In the genomic region with DNA sequence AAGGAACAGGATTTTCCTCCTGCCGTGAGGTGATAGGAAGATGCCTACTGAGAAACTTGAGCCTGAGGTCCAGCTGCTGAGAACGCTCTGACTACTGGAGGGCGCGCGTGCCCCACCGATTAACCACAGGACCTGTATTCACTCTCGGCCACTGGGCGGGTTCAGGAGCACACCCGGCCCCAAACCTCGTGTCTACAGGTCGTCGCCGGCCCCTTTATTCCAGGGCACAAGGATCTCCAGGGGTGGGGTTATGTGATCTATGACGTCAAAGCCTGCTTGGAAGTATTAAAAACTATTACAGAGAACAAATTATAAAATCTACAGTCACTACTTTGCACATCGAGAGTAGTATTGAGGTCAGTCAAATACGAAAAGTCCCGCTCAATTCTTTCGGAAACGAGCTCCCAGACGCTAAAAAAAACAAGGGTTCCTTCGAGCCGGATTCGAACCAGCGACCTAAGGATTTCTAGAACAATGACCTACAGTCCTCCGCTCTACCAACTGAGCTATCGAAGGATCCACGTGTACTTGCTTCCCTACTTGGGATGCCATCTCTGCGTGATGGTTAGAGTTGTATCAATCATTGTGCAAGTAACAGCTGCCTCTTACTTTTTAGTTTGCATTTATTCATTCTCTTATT, we compare ENCODE assay signal across 8 mouse cellular contexts. TPM values are rescaled to one million over a fixed set of nuclear protein-coding genes. Genes with fewer than 3 reads are reported as not detected.
DNase-seq lines count a peak whose midpoint lies in the region; ATAC-seq lines count a peak whose summit lies in the region.

No protein-coding gene starts in this region.

- peak overlapping the region; percentile 55 for H3K4me3 ChIP-seq in hindbrain, embryonic 16.5 days (ENCODE audit: low read length)
- H3K4me3 ChIP-seq in macrophage (ENCODE audit: inconsistent target), result peak overlapping the region; percentile 61

- no peaks in the 10 kb centered on the region for H3K9me3 ChIP-seq in hindbrain, embryonic 16.5 days (ENCODE audit: control insufficient read depth, low read length)

- peak overlapping the region; percentile 48 for H3K9ac ChIP-seq in hindbrain, embryonic 16.5 days (ENCODE audit: low read depth, low read length)

- no peaks in the 10 kb centered on the region for H3K27me3 ChIP-seq in hindbrain, embryonic 16.5 days (replicated peaks; ENCODE audit: control insufficient read depth, insufficient read depth, low read length)

- no peaks in the 10 kb centered on the region for H3K79me2 ChIP-seq in macrophage (ENCODE audit: inconsistent target)

- under 1% methylated on average over 28 of the region's 28 CpGs for WGBS in hindbrain, embryonic 16.5 days
- 0% methylated on average over 28 of the region's 28 CpGs for WGBS in macrophage (ENCODE audit: missing documents)

- H3K27ac ChIP-seq in hindbrain, embryonic 16.5 days (ENCODE audit: low read depth, low read length), result 0 out of 2 replicates have a peak overlapping the region, but pooled peaks have one; percentile 9
- H3K27ac ChIP-seq in macrophage, result peak overlapping the region; percentile 55

- DNase-seq in ZHBTc4 (ENCODE audit: low read depth, low spot score), result peak; percentile 99
- peak; percentile 98 for DNase-seq in cerebellum, postnatal 4 days (ENCODE audit: low spot score in 2 of 2)
- peak; percentile 95 for DNase-seq in gastrocnemius, adult 18-20 months (ENCODE audit: low spot score)
- DNase-seq in left cerebral cortex, adult 18-20 months (ENCODE audit: low spot score in 2 of 2), result peak; percentile 91 to 94
- DNase-seq in retina, postnatal 7 days (ENCODE audit: low read depth, low spot score), result peak; percentile 98
- DNase-seq in urinary bladder, adult 18-20 months (ENCODE audit: low spot score in 2 of 2), result peak; percentile 90 to 95

- H3K36me3 ChIP-seq in hindbrain, embryonic 16.5 days (ENCODE audit: control insufficient read depth, insufficient read depth, low read length), result no peaks in the 10 kb centered on the region
- no peaks in the 10 kb centered on the region for H3K36me3 ChIP-seq in macrophage (ENCODE audit: inconsistent target)

- H3K4me2 ChIP-seq in hindbrain, embryonic 16.5 days (ENCODE audit: low read length), result peak overlapping the region; percentile 80

- peak; percentile 91 for ATAC-seq in hindbrain, embryonic 16.5 days

- peaks cover 17% of the 10 kb centered on the region for H3K4me1 ChIP-seq in hindbrain, embryonic 16.5 days (ENCODE audit: control insufficient read depth, insufficient read depth, low read depth, low read length)

RNA-seq across cellular contexts. Expression of a gene that starts 9.0 kb away (rescaled TPM):
- total RNA-seq in gastrocnemius, adult 18-20 months (2021), result 1 to 10 TPM; 3.8 to 4.2 TPM
- 9.8 and 10.1 TPM in 2 replicates for polyA plus RNA-seq in hindbrain, embryonic 16.5 days (2015; fragmentation: Nextera tagmentation; extraction: Ambion mirVana)
- 1 to 10 TPM; 9.0 to 9.5 TPM for total RNA-seq in left cerebral cortex, adult 18-20 months (2021)
- total RNA-seq in macrophage (2018; cell fraction: chromatin; rRNA removed), result 1 to 10 TPM in 20 of 26 experiments, under 1 TPM in 6; 0.46 to 3.6 (median 1.9) TPM
- total RNA-seq in macrophage (2018; cell fraction: cytosol; rRNA removed), result 1 to 10 TPM; 1.9 to 4.1 (median 3.4) TPM
- 1 to 10 TPM in 24 of 26 experiments, under 1 TPM in 2; 0.59 to 4.0 (median 2.2) TPM for total RNA-seq in macrophage (2018; cell fraction: nucleus; rRNA removed)
- polyA plus RNA-seq in macrophage (2018), result 3.5 to 4.4 TPM (median 3.7 TPM) in 3 replicates

RNA-seq across cellular contexts. Expression of a gene that starts 33.0 kb away (rescaled TPM):
- not detected for total RNA-seq in gastrocnemius, adult 18-20 months (2021)
- polyA plus RNA-seq in hindbrain, embryonic 16.5 days (2015; fragmentation: Nextera tagmentation; extraction: Ambion mirVana), result 0.09 and 0.20 TPM in 2 replicates
- not detected for total RNA-seq in left cerebral cortex, adult 18-20 months (2021)
- not detected for total RNA-seq in macrophage (2018; cell fraction: chromatin; rRNA removed)
- not detected for total RNA-seq in macrophage (2018; cell fraction: cytosol; rRNA removed)
- total RNA-seq in macrophage (2018; cell fraction: nucleus; rRNA removed), result not detected
- not detected in 3 replicates for polyA plus RNA-seq in macrophage (2018)

RNA-seq across cellular contexts. Expression of a gene that starts 56.0 kb away (rescaled TPM):
- total RNA-seq in gastrocnemius, adult 18-20 months (2021), result not detected
- 0.14 TPM in 1 of 2 replicates, not detected in the other for polyA plus RNA-seq in hindbrain, embryonic 16.5 days (2015; fragmentation: Nextera tagmentation; extraction: Ambion mirVana)
- 1 to 10 TPM; 1.3 to 1.9 TPM for total RNA-seq in left cerebral cortex, adult 18-20 months (2021)
- not detected for total RNA-seq in macrophage (2018; cell fraction: chromatin; rRNA removed)
- total RNA-seq in macrophage (2018; cell fraction: cytosol; rRNA removed), result not detected
- not detected for total RNA-seq in macrophage (2018; cell fraction: nucleus; rRNA removed)
- not detected in 3 replicates for polyA plus RNA-seq in macrophage (2018)

Comparison
In these comparisons a context has a peak if more than half of its experiments do, and no peak if none do; other contexts are left out.
1. Peak in every context shown above with its lines: DNase-seq, ATAC-seq, H3K4me3 ChIP-seq and H3K27ac ChIP-seq.